Mouse (Mus musculus) lung, embryonic 14.5 days (tissue): ENCODE results near the gene Morn4. TPM values are rescaled to one million over a fixed set of nuclear protein-coding genes. Genes with fewer than 3 reads are reported as not detected.
A peak's percentile ranks its signal among the peaks of the same experiment; 100 is the strongest.

Source experiments
- ATAC-seq: fragments of 200-750 bp; cut with Nextera tagmentation; 2 replicates; pipeline ENCODE4 v1.8.0; 2017; ENCODE audit warnings: mild to moderate bottlenecking, moderate TSS enrichment, moderate library complexity; ENCODE audit not compliant: insufficient read depth
- DNase-seq: peaks from one replicate; pipeline ENCODE4 v3.0.0-alpha.2; 2015
- H3K27ac ChIP-seq: fragments of 300-500 bp; sonication (generic); 2 replicates; pipeline ENCODE4 v1.5.1; 2014; ENCODE audit warnings: low read depth, mild to moderate bottlenecking, moderate library complexity
- H3K27me3 ChIP-seq: fragments of 300-500 bp; sonication (generic); 2 replicates; pipeline ENCODE4 v1.6.1; 2014; ENCODE audit warnings: low read length, control low read depth; ENCODE audit not compliant: insufficient read depth
- H3K36me3 ChIP-seq: fragments of 300-500 bp; sonication (generic); 2 replicates; pipeline ENCODE4 v1.6.1; 2014; ENCODE audit warnings: control low read depth; ENCODE audit not compliant: insufficient read depth
- H3K4me1 ChIP-seq: fragments of 300-500 bp; sonication (generic); 2 replicates; pipeline ENCODE4 v1.6.1; 2014; ENCODE audit warnings: antibody characterized with exemption, control low read depth; ENCODE audit not compliant: insufficient read depth
- H3K4me2 ChIP-seq: fragments of 300-500 bp; sonication (generic); 2 replicates; pipeline ENCODE4 v1.6.1; 2014; ENCODE audit warnings: mild to moderate bottlenecking
- H3K4me3 ChIP-seq: fragments of 300-500 bp; sonication (generic); 2 replicates; pipeline ENCODE4 v1.5.1; 2014; ENCODE audit warnings: low read depth, low read length
- H3K9ac ChIP-seq: fragments of 300-500 bp; sonication (generic); 2 replicates; pipeline ENCODE4 v1.6.1; 2014
- H3K9me3 ChIP-seq: fragments of 300-500 bp; sonication (generic); 2 replicates; pipeline ENCODE4 v1.6.1; 2016; ENCODE audit warnings: low read depth, low read length, control low read depth
- CTCF ChIP-seq: IDR thresholded peaks from 2 replicates; pipeline ENCODE4 v1.5.1; 2016; ENCODE audit warnings: antibody characterized with exemption, low read depth
- WGBS: fragments of 180-500 bp; shearing (Covaris S2); extraction: QIAGEN DNeasy Blood & Tissue Kit; methylation state at CpG from one replicate; pipeline ENCODE4 v1.1.7; 2014; 5-methylcytosine and 5-hydroxymethylcytosine counted together
- polyA plus RNA-seq: library from polyadenylated mRNA; unstranded; fragments of >200 nt; fragmentation: Nextera tagmentation; extraction: Ambion mirVana; gene quantifications from 2 replicates; pipeline ENCODE4 v1.2.1, GENCODE M21; 2014

Gene Morn4
- 24.8 and 25.0 TPM in 2 replicates for polyA plus RNA-seq

DNA sequence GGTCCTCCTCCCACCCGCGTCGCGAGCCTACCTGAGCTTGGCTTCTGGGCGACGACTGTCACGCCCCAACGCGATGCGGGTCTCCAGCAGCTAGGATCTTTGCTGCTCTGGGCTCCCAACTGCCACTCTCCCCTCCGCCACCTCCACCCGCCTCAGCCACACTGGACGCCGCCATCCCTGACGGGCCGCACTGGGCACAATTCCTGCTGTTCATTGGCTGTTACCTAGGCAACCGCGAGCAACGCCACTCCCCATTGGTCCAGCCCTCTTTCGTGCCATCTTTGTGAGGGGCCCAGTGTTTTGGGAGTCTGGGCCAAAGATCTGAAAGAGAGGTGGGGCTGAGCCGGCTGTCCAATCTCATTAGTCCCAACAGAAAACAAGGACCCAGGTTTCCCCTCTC is at the start of gene Morn4:
Gene Morn4 (minus strand): TSS at position 192 of the 400 bp plus-strand sequence.
- DNase-seq (peak; percentile 96), ATAC-seq (peak; percentile 74)
- Histone ChIP-seq H3K27ac (no peak within 1 kb of the TSS), H3K36me3 (no peaks in the 10 kb centered on the region), H3K4me3 (peak within 1 kb of the TSS; percentile 68), H3K9ac (peak within 1 kb of the TSS; percentile 61), H3K4me2 (peak within 1 kb of the TSS; percentile 73), H3K9me3 (no peaks in the 10 kb centered on the region), H3K4me1 (no peaks in the 10 kb centered on the region; the same call in 1 of the 2 replicates), H3K27me3 (no peaks in the 10 kb centered on the region)
- TF ChIP-seq CTCF: no peak
- WGBS: 0% methylated on average over 21 of the region's 21 CpGs

DNA sequence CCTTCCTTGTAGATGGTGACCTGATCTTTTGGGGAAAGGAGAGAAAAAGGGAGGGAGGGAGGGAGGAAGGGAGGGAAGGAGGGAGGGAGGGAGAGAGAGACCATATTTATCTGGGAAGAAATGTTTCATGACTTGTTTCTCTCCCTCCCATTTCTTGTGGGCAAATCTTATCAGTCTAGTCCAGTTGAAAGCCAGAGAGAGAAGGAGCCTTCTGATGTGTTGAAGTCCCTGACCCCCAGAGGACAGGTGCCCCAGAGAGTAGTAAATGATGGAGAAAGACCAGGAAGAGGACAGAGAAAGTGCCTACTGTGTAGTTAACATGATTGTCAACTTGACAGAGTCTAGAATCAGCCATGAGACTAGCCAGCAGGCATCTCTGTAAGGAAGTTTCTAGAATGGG is 48.9 kb upstream of the Morn4 start:
- no peak overlapping the region for H3K27ac ChIP-seq
- DNase-seq: no peak
- H3K36me3 ChIP-seq: no peaks in the 10 kb centered on the region
- no peak for TF ChIP-seq CTCF
- H3K4me3 ChIP-seq: no peak overlapping the region
- H3K27me3 ChIP-seq: no peaks in the 10 kb centered on the region
- no peak overlapping the region for H3K9ac ChIP-seq
- no peaks in the 10 kb centered on the region for H3K4me1 ChIP-seq
- no peak overlapping the region for H3K4me2 ChIP-seq
- no peak for ATAC-seq
- H3K9me3 ChIP-seq: no peaks in the 10 kb centered on the region

DNA sequence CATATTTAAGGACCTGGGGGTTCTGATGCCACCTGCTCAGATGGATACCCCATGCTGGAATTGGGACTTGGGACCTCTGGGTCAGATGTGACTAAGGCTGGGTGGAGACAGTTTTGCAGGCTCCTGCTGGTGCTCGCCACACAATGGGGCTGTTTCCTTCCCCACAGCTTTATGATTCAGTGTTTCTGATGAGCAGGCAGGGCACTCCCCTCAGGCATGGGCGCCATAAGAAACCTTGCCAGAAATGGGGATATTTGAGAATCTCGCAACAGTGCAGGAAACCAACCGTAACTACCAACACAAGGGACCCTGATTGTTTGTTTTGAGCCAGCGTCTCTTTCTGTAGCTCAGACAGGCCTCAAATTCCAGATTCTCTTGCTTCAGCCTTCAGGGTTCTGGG is 44.9 kb upstream of the Morn4 start:
- no peak overlapping the region for H3K4me2 ChIP-seq
- H3K27me3 ChIP-seq: no peaks in the 10 kb centered on the region
- DNase-seq (no peak), ATAC-seq (no peak)
- WGBS: 57% methylated on average over 5 of the region's 5 CpGs
- no peaks in the 10 kb centered on the region for H3K9me3 ChIP-seq
- H3K36me3 ChIP-seq: no peaks in the 10 kb centered on the region
- no peak overlapping the region for H3K9ac ChIP-seq
- no peak overlapping the region for H3K4me3 ChIP-seq
- peaks cover 10% of the 10 kb centered on the region; the same call in 1 of the 2 replicates for H3K4me1 ChIP-seq
- TF ChIP-seq CTCF: no peak
- no peak overlapping the region for H3K27ac ChIP-seq

DNA sequence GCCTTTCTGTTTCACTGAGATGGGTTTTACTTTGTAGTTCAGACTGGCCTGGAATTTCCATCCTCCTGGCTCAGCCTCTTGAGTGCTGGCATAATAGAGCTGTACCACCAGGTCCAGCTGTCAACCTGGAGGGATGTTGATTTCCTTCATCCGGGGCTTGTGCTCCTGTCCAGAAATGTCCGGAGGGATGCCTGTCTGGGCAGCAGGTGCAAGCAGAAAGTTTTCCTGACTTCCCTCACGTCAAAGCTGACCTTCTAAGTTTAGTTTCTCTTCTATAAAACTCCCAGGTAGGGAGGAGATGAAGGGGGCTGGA is 44.1 kb upstream of the Morn4 start:
- Histone ChIP-seq H3K27ac (no peak overlapping the region), H3K9ac (no peak overlapping the region), H3K36me3 (no peaks in the 10 kb centered on the region), H3K4me1 (peaks cover 10% of the 10 kb centered on the region; the same call in 1 of the 2 replicates), H3K27me3 (no peaks in the 10 kb centered on the region), H3K4me2 (no peak overlapping the region), H3K9me3 (no peaks in the 10 kb centered on the region), H3K4me3 (no peak overlapping the region)
- WGBS: 53% methylated on average over 3 of the region's 3 CpGs
- no peak for DNase-seq
- no peak for ATAC-seq
- no peak for TF ChIP-seq CTCF

DNA sequence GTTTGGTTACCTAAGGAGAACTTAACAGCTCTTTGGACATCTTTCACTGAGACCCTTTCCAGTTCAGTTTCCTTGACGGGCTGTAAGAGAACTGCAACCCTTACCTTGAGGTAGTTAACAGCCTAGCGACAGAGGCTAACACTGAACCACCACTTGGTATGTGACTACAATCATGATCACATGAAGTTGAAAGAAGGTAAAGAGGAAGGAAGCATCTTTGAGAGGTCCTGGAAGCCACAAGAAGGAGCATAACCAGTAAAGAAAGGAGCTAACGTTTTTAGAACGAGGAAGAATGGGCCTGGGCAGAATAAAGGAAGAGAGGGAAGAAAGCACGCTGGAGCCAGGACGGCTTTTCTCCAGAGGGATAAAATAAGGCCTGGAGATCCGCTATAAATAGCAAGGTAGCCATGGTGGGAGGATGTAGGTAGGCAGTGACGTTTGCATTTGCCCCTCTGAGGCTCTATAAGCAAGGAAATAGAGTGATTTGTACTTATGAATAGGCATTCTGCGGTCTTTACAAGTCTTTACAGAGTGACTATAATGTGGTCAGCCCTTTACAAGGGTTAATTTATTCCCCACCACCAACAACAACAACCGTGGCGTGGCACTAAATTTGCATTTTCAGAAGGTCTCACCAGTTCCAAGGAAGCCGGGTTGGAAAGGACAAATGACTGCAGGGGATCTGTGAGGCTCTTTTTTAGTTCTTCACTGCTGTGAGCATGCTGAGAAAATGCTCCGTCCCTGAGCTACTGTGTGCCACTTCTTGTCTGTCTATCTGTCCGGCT is 43.5 kb upstream of the Morn4 start:
- Histone ChIP-seq H3K4me3 (peak overlapping the region; percentile 66), H3K27ac (peak overlapping the region; percentile 90), H3K36me3 (peaks cover 4% of the 10 kb centered on the region; the same call in 1 of the 2 replicates), H3K9ac (peak overlapping the region; percentile 44), H3K4me2 (peak overlapping the region; percentile 98), H3K27me3 (no peaks in the 10 kb centered on the region), H3K9me3 (no peaks in the 10 kb centered on the region), H3K4me1 (peaks cover 10% of the 10 kb centered on the region; the same call in 1 of the 2 replicates)
- no peak for TF ChIP-seq CTCF
- WGBS: 37% methylated on average over 14 of the region's 14 CpGs
- ATAC-seq: peak; percentile 10; the same call in 1 of the 2 replicates
- DNase-seq: no peak

DNA sequence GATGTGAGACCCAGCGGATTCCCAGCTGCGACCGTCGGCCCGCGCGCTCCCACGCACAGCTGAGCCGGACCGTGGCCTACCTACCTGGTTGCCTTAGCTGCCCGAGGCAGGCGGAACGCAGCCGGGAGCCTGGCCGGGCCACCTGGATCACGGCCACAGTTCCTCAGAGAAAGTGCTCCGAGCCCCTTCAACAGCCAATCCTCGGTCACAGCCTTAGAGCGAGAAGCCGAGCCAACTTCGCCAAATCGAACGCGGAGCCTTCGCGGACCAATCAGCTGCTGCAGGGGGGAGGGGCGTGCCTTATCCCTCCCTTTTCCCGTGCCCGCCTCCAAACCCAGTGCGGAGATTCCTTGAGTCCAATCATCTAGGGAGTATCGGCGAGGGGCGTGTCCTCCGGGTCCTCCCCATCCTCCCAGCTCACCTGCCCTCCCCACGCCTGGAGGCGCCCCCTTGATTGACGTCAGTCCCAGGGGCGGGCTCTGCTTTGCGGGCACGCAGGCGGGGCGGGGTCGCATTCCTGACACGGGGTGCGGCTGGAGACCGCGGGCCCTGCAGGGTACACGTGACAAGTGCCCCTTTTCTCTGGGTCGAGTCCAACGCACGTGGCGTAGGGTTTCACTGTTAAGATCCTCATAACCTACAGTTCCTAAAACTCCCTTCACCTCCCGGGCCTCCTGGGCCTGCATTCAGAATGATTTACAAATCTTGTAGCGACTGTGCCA is 42.8 kb upstream of the Morn4 start, which contains the start of gene Avpi1:
Gene Avpi1 (minus strand): TSS at position 273 of the 722 bp plus-strand sequence.
- TF ChIP-seq CTCF: no peak
- no peaks in the 10 kb centered on the region for H3K9me3 ChIP-seq
- H3K27ac ChIP-seq: peak within 1 kb of the TSS; percentile 90
- DNase-seq (peak; percentile 99), ATAC-seq (peak; percentile 97)
- H3K27me3 ChIP-seq: no peaks in the 10 kb centered on the region
- peaks cover 10% of the 10 kb centered on the region; the same call in 1 of the 2 replicates for H3K4me1 ChIP-seq
- H3K36me3 ChIP-seq: peaks cover 11% of the 10 kb centered on the region
- H3K4me3 ChIP-seq: peak within 1 kb of the TSS; percentile 66
- peak within 1 kb of the TSS; percentile 98 for H3K4me2 ChIP-seq
- WGBS: under 1% methylated on average over 54 of the region's 54 CpGs
- peak within 1 kb of the TSS; percentile 80 for H3K9ac ChIP-seq
